Mouse (Mus musculus) spleen, adult 12 weeks (tissue): ENCODE measurements around the gene Tom1l1.

ENCODE experiments used
- DNase-seq: peaks from one replicate; pipeline ENCODE4 v3.0.0; 2022; ENCODE audit warnings: low spot score

Tom1l1 gene

GRCm38 (mm10) chr11:90616431-90616830 lies 71.7 kb downstream of the Tom1l1 start:
- DNase-seq = no peak

GRCm38 (mm10) chr11:90614743-90615142 lies 73.4 kb downstream of the Tom1l1 start:
- DNase-seq = no peak

- DNase-seq = no peak
Observed at GRCm38 (mm10) chr11:90612118-90612517, 76.0 kb downstream of the Tom1l1 start.

GRCm38 (mm10) chr11:90603066-90603465 lies 85.1 kb downstream of the Tom1l1 start:
- no peak for DNase-seq

GRCm38 (mm10) chr11:90595826-90596225 lies 92.3 kb downstream of the Tom1l1 start:
- no peak for DNase-seq
